Mouse (Mus musculus) liver, embryonic 11.5 days (tissue): Measurements from ENCODE around the gene Tas2r134. TPM values are rescaled to one million over a fixed set of nuclear protein-coding genes. Genes with fewer than 3 reads are reported as not detected.

Source experiments
- ATAC-seq: fragments of 200-750 bp; cut with Nextera tagmentation; replicated peaks from 2 replicates; pipeline ENCODE4 v1.8.0; 2017; ENCODE audit warnings: moderate number of reproducible peaks, mild to moderate bottlenecking, moderate TSS enrichment, moderate library complexity; ENCODE audit not compliant: low FRiP score
- DNase-seq: peaks from one replicate; pipeline ENCODE4 v3.0.0-alpha.2; 2017; ENCODE audit warnings: low spot score
- H3K27ac ChIP-seq: fragments of 300-500 bp; sonication (generic); 2 replicates; pipeline ENCODE4 v1.5.1; 2014; ENCODE audit warnings: mild to moderate bottlenecking, low read depth, low read length, control low read depth
- H3K27me3 ChIP-seq: fragments of 300-500 bp; sonication (generic); replicated peaks from 2 replicates; pipeline ENCODE4 v1.6.1; 2014; ENCODE audit warnings: low read length, mixed read lengths; ENCODE audit not compliant: control insufficient read depth, insufficient read depth
- H3K36me3 ChIP-seq: fragments of 300-500 bp; sonication (generic); 2 replicates; pipeline ENCODE4 v1.6.1; 2014; ENCODE audit warnings: mild to moderate bottlenecking, low read length, moderate library complexity, mixed read lengths; ENCODE audit not compliant: control insufficient read depth, insufficient read depth
- H3K4me1 ChIP-seq: fragments of 300-500 bp; sonication (generic); replicated peaks from 2 replicates; pipeline ENCODE4 v1.6.1; 2014; ENCODE audit warnings: low read length, mixed read lengths; ENCODE audit not compliant: control insufficient read depth, insufficient read depth
- H3K4me2 ChIP-seq: fragments of 300-500 bp; sonication (generic); 2 replicates; pipeline ENCODE4 v1.6.1; 2014; ENCODE audit warnings: mild to moderate bottlenecking, control low read depth, moderate library complexity
- H3K4me3 ChIP-seq: fragments of 300-500 bp; sonication (generic); 2 replicates; pipeline ENCODE4 v1.5.1; 2014; ENCODE audit warnings: low read depth, low read length, control low read depth
- H3K9ac ChIP-seq: fragments of 300-500 bp; sonication (generic); 2 replicates; pipeline ENCODE4 v1.6.1; 2014; ENCODE audit warnings: low read depth, low read length, control low read depth
- H3K9me3 ChIP-seq: fragments of 300-500 bp; sonication (generic); 2 replicates; pipeline ENCODE4 v1.6.1; 2016; ENCODE audit warnings: low read length, inconsistent platforms, mixed read lengths; ENCODE audit not compliant: control insufficient read depth
- WGBS: fragments of 180-500 bp; shearing (Covaris S2); extraction: QIAGEN DNeasy Blood & Tissue Kit; methylation state at CpG from one replicate; pipeline ENCODE4 v1.1.7; 2014; 5-methylcytosine and 5-hydroxymethylcytosine counted together
- polyA plus RNA-seq: library from polyadenylated mRNA; unstranded; fragments of >200 nt; fragmentation: Nextera tagmentation; extraction: Ambion mirVana; gene quantifications from 2 replicates; pipeline ENCODE4 v1.2.1, GENCODE M21; 2014

Gene Tas2r134
- polyA plus RNA-seq, 1 experiment from 2014 or later: not detected

- Histone ChIP-seq H3K27me3 (no peaks in the 10 kb centered on the region), H3K4me3 (no peak overlapping the region), H3K27ac (no peak overlapping the region), H3K9me3 (no peaks in the 10 kb centered on the region), H3K4me1 (no peaks in the 10 kb centered on the region), H3K36me3 (no peaks in the 10 kb centered on the region), H3K4me2 (no peak overlapping the region), H3K9ac (no peak overlapping the region)
- no peak for ATAC-seq
- WGBS: 74% methylated on average over 19 of the region's 19 CpGs
- no peak for DNase-seq
Measured at GRCm38 (mm10) chr2:51599473-51600201, 27.7 kb upstream of the Tas2r134 start.

- H3K4me1 ChIP-seq: no peaks in the 10 kb centered on the region
- 75% methylated on average over 3 of the region's 3 CpGs for WGBS
- no peaks in the 10 kb centered on the region for H3K27me3 ChIP-seq
- ATAC-seq (no peak), DNase-seq (no peak)
- no peak overlapping the region for H3K27ac ChIP-seq
- H3K9me3 ChIP-seq: no peaks in the 10 kb centered on the region
- no peaks in the 10 kb centered on the region for H3K36me3 ChIP-seq
- H3K4me2 ChIP-seq: no peak overlapping the region
- no peak overlapping the region for H3K9ac ChIP-seq
- no peak overlapping the region for H3K4me3 ChIP-seq
Measured at GRCm38 (mm10) chr2:51600202-51600487, 27.2 kb upstream of the Tas2r134 start.

GRCm38 (mm10) chr2:51600873-51601272 is 26.4 kb upstream of the Tas2r134 start:
- Histone ChIP-seq H3K9me3 (no peaks in the 10 kb centered on the region), H3K4me1 (no peaks in the 10 kb centered on the region), H3K9ac (no peak overlapping the region), H3K27me3 (no peaks in the 10 kb centered on the region), H3K36me3 (no peaks in the 10 kb centered on the region), H3K4me2 (no peak overlapping the region), H3K27ac (no peak overlapping the region), H3K4me3 (no peak overlapping the region)
- WGBS: 71% methylated on average over 8 of the region's 8 CpGs
- ATAC-seq (no peak), DNase-seq (no peak)

GRCm38 (mm10) chr2:51610305-51610704 is 17.0 kb upstream of the Tas2r134 start:
- Histone ChIP-seq H3K4me1 (no peaks in the 10 kb centered on the region), H3K4me3 (no peak overlapping the region), H3K9ac (no peak overlapping the region), H3K9me3 (no peaks in the 10 kb centered on the region), H3K4me2 (no peak overlapping the region), H3K27ac (no peak overlapping the region), H3K36me3 (no peaks in the 10 kb centered on the region), H3K27me3 (no peaks in the 10 kb centered on the region)
- 66% methylated on average over 10 of the region's 10 CpGs for WGBS
- no peak for ATAC-seq
- DNase-seq: no peak

- no peak for ATAC-seq
- WGBS: 58% methylated on average over 2 of the region's 2 CpGs
Measured at GRCm38 (mm10) chr2:51610897-51611296, 16.4 kb upstream of the Tas2r134 start.

GRCm38 (mm10) chr2:51613716-51614115 is 13.6 kb upstream of the Tas2r134 start:
- Histone ChIP-seq H3K4me3 (no peak overlapping the region), H3K9ac (no peak overlapping the region), H3K4me1 (no peaks in the 10 kb centered on the region), H3K27me3 (no peaks in the 10 kb centered on the region), H3K27ac (no peak overlapping the region), H3K9me3 (no peaks in the 10 kb centered on the region), H3K4me2 (no peak overlapping the region), H3K36me3 (no peaks in the 10 kb centered on the region)
- no peak for DNase-seq
- 64% methylated on average over 4 of the region's 4 CpGs for WGBS
- ATAC-seq: no peak

More at GRCm38 (mm10) chr2:51610897-51611296, 16.4 kb upstream of the Tas2r134 start:
- Histone ChIP-seq H3K4me2 (no peak overlapping the region), H3K4me3 (no peak overlapping the region), H3K27ac (no peak overlapping the region), H3K9me3 (no peaks in the 10 kb centered on the region), H3K36me3 (no peaks in the 10 kb centered on the region), H3K9ac (no peak overlapping the region), H3K27me3 (no peaks in the 10 kb centered on the region), H3K4me1 (no peaks in the 10 kb centered on the region)
- DNase-seq: no peak

GRCm38 (mm10) chr2:51621931-51622330 is 5.4 kb upstream of the Tas2r134 start:
- Histone ChIP-seq H3K27ac (no peak overlapping the region), H3K4me3 (no peak overlapping the region), H3K4me1 (no peaks in the 10 kb centered on the region), H3K4me2 (no peak overlapping the region), H3K9me3 (no peaks in the 10 kb centered on the region), H3K9ac (no peak overlapping the region), H3K27me3 (no peaks in the 10 kb centered on the region), H3K36me3 (no peaks in the 10 kb centered on the region)
- ATAC-seq (no peak), DNase-seq (no peak)
- WGBS: 87% methylated on average over 2 of the region's 2 CpGs

- Histone ChIP-seq H3K27ac (no peak overlapping the region), H3K4me1 (no peaks in the 10 kb centered on the region), H3K9me3 (no peaks in the 10 kb centered on the region), H3K4me2 (no peak overlapping the region), H3K9ac (no peak overlapping the region), H3K4me3 (no peak overlapping the region), H3K27me3 (no peaks in the 10 kb centered on the region), H3K36me3 (no peaks in the 10 kb centered on the region)
- no peak for ATAC-seq
- DNase-seq: no peak
- WGBS: 71% methylated on average over 3 of the region's 3 CpGs
Measured at GRCm38 (mm10) chr2:51626007-51626406, 1.3 kb upstream of the Tas2r134 start.

GRCm38 (mm10) chr2:51631428-51631827 is 4.1 kb downstream of the Tas2r134 start:
- Histone ChIP-seq H3K4me3 (no peak overlapping the region), H3K4me2 (no peak overlapping the region)

More at GRCm38 (mm10) chr2:51631428-51631827, 4.1 kb downstream of the Tas2r134 start:
- no peaks in the 10 kb centered on the region for H3K27me3 ChIP-seq
- H3K4me1 ChIP-seq: no peaks in the 10 kb centered on the region
- H3K27ac ChIP-seq: no peak overlapping the region
- DNase-seq: no peak
- WGBS: 62% methylated on average over 2 of the region's 2 CpGs
- ATAC-seq: no peak
- H3K9me3 ChIP-seq: no peaks in the 10 kb centered on the region
- H3K9ac ChIP-seq: no peak overlapping the region
- H3K36me3 ChIP-seq: no peaks in the 10 kb centered on the region
